Mouse (Mus musculus): ENCODE data around the gene Gm8994.
"Not testable (repeated sequence)": the region's sequence is repeated elsewhere in the genome, so short reads cannot be mapped to it uniquely, and the experiment has no call there.

The Gm8994 gene

DNA sequence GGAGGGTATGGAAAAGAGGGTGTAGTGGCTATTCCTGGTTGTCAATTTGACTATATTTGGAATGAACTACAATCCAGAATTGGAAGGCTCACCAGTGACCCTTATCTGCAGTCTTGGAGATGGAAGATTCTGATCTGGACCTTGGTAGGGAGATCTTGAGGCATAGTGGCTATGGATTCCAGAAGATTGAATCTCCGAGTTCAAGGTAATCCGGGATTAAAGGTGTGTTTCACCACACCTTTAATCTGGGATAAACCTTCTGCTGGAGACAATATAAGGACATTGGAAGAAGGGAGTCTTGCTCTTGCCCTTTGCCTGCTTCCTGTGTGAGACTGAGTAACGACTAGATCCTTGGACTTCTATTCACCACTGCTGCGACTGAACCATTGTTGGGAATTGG, at the start of gene Gm8994:
Gene Gm8994 (plus strand): TSS at position 301 of the 400 bp plus-strand sequence.
- not testable (repeated sequence) for DNase-seq (ENCODE audit: low read depth)

DNA sequence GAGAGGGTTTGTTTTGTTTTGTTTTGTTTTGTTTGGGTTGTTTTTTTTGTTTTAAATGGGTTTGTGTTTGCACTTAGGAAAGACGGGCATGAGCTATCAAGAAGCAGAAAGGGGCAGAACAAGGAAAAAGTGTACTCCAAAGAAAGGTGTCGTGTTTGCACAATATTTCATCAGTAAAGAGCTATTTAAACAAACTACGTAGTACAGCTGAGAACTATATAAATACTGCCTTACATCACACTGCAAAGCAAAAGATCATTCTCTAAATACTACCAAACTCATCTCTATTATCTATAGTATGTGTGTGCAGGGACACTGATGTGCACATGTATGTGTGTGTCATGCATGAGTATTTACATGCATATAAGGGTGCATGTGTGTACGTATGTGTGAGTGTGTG, 49.7 kb upstream of the Gm8994 start:
- no peak for DNase-seq (ENCODE audit: low read depth)

DNA sequence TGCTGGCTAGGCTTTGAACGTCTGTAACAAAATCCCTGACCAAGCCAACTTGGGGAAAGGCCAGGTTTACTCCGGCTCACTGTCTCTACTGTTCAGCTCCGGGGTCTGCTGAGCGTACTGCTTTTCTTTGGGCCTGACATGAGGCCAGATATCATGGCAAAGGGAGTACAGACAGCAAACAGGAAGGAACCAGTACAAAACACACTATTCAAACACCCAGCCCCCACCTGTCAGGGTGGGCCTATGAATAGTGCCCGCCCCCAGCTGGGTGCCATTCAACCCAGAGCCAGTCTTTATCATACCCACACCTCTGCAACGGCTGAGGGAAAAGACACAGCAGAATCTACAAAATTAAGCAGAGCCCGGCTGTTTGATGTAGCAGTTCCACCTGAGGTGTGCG, 42.8 kb upstream of the Gm8994 start:
- DNase-seq (ENCODE audit: low read depth): no peak

DNA sequence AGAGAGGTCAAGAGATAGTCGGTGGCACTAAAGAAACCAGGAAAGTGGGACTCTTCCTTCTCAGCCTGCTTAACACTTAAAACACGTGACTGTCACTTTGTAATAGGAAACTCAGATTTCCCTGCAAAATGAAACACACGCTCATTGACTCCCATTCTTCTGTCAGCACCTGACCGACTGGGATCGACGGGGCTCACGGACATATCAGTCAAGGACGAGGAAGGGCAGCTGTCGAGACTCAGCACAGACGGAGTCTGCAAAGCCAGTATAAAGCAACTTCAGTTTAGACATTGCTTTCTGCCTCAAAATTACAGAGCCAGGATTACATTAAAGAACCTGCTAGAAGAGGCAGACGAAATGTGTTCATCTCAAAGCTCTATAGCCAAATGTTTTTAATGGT, 41.2 kb upstream of the Gm8994 start:
- DNase-seq (ENCODE audit: low read depth): no peak

DNA sequence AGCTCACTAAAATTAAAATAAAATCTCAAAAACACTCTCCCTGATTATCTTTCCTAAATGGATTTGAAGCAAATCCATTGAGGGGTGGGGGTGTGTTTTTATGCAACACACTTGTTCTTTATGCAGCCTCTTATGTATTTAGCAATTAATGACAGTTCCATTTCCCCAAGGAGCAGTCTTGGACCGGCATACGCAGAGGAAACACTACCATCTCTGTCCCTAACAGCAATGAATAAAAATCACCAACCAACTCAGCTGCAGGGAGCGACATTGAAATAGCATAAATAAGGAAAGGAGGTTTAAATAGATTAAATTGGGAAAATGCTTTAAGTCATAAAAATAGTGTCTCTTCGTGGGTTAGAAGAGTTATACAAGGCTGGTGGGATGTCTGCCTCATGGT, 40.8 kb upstream of the Gm8994 start:
- DNase-seq (ENCODE audit: low read depth): no peak

DNA sequence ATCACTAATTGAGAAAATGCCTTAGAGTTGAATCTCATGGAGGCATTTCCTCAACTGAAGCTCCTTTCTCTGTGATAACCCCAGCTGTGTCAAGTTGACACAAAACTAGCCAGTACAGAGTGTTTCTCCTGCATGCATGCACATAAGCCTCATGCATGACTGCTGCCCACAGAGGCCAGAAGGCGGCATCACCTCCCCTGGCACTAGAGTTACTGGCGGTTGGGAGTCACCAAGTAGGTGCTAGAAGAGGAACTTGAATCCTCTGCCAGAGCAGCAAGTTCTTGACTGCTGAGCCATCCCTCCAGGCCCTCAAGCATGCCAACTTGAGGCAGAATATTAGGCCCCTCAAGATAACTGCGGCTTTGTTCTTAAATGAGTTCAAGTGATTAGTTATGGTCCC, 35.9 kb upstream of the Gm8994 start:
- DNase-seq (ENCODE audit: low read depth): no peak

DNA sequence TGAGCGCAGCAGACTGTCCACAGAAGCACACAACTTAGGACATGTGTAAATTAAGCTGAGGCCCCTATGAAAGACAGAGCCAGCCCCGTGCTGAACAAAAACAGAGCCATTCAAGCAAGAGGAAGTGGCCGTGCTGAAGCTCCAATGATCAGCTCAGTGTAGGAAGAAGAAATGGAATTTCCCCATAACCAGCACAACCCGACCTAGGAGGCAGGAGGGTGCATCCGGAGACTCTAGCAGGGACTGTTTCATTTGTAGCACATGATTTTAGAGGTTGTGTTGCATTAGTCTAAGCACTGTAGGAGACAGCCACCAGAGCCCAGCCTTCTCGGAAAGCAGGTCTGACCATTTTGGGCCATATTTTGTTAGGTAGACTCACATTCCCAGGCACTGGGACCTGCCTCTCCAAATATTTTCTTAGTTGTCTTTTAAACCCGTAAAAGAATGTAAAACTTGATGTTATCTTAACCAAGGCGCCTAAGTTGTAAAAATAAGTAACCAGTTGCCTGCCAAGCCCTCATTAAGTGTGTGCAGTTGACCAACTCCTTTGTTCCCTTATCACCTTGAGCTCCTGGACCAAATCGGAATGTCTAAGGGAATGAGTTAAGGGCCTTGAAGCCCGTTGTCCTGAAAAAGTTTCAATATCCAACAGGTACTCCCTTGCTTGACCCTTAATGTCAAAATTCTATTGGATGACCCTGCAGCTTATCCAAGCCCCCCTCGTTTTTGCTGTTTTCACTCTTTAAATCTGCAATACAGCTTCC, 35.2 kb upstream of the Gm8994 start:
- DNase-seq (ENCODE audit: low read depth): no peak

DNA sequence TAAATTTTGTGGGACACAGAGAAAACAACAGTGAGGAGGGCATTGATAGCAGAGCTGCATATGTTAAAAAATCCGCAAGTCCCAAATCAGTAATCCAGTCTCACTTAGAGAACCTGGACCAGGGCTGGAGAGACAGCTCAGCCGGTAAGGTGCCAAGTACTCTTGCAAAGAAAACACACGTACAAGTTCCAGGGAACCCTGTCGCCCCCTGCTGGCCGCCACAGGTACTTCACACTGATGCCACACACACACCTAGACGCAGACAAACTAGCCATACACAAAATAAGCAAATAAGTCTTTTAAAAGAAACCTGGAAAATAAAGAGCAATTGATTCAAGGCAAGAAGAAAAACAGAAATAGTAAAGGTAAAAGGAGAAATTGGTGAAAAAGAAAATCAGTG, 33.6 kb upstream of the Gm8994 start:
- DNase-seq (ENCODE audit: low read depth): no peak

DNA sequence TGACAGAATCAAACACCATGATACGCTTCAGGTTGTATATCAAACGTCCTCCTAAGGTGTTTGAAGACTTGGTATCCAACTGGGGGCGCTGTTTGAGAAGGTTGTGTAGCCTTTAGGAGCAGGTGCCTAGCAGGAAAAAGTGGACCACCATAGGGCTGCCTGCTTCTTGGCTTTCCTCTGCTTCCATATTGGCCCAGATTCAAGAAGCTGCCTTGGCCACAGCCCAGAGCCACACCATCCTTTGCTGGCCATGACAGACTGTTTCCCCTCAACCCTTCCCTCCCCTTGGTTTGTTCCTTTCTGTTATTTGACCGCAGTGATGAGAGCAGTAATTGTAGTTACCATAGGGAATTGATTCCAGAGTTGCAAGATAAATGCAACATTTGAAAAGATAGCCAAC, 31.5 kb upstream of the Gm8994 start:
- no peak for DNase-seq (ENCODE audit: low read depth)

DNA sequence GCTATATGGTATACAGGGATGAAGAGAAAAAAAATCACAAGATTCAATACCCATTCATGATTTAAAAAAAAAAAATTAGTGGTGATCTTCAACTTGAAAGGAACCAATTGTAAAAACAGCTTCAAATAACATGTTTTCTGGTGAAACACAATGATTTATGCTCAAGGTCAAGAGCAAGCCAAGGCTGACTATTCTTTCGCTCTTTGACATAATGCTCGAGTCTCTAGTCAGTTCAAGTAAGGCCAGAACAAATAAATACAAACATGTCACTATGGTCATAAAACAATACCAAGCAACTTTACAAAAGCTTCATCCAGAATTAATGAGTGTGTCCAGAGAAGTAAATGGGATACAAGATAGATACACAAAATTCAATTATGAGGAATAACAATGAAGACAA, 31.1 kb upstream of the Gm8994 start:
- no peak for DNase-seq (ENCODE audit: low read depth)

DNA sequence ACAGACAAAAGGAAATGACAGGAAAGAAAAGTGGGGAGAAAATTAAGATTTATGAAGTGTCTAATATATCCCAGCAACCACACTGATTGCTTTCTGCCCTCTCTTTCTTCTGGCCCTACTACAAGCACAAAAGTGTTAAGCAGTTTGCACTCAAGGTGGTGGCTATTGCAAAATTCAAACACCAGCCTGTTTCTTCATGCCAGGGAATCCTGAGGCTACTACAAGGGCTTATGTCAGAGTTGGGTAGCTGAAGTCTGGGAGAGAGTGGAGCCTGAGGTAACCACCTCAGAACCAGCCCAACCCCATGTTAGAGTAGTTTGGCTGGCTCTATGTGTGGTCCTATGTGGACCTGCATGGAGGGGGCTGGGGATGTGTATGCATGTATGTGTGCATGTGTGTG, 23.8 kb upstream of the Gm8994 start:
- DNase-seq (ENCODE audit: low read depth): no peak

DNA sequence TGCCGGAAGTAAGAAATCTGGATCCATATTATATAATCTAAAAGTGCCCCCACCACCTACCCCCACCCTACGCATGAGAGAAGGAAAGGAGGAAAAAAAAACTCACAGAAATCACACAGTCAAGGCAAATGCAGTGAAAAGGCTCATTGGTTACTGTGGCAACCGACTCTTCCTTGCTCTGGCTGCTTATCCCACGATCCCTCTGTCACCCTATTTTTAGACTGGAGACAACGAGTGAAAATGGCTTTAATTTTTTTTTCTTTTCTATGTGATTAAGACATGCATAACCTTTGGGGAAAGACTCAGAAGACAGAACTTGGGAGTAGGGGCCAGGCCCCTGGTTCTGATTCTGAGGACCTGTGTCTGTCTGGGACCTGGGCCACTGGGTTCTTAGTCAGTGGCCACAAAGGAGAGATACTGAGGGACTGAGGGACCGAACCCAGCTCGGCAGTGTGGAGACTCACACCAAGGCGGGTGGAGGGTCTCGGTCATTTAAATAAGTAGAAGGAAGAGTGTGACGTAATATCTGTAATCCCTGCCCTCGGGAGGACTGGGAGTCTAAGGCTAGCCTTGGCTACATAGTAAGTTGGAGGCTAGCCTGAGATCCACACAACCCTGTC, 22.9 kb upstream of the Gm8994 start:
- DNase-seq (ENCODE audit: low read depth): no peak

DNA sequence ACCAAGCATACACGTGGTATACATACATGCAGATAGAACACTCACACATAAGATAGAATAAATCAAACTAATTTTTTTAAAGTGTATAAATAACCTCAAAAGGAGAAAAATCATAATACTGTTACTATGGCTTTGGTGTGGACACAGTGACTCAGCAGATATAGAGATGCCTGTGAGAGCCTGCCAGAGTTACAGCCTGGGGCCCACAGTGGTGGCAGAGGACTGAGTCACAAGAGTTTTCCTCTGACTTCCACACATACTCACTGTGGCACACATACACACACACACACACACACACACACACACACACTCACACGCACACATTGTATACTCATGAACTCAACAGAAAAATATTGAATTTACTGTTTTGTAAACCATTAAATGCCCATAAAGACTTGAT, 17.9 kb upstream of the Gm8994 start:
- no peak for DNase-seq (ENCODE audit: low read depth)

DNA sequence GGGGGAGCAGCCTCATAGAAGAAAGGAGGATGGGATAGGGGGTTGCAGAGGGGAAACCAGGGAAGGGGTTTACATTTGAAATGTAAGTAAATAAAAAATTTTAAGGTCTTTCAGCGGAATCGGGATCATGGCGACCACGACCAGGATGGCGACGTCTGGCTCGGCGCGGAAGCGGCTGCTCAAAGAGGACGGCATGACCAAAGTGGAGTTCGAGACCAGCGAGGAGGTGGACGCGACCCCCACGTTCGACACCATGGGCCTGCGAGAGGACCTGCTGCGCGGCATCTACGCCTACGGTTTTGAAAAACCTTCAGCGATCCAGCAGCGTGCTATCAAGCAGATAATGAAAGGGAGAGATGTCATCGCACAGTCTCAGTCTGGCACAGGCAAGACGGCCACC, 1.1 kb downstream of the Gm8994 start:
- DNase-seq (ENCODE audit: low read depth): not testable (repeated sequence)

DNA sequence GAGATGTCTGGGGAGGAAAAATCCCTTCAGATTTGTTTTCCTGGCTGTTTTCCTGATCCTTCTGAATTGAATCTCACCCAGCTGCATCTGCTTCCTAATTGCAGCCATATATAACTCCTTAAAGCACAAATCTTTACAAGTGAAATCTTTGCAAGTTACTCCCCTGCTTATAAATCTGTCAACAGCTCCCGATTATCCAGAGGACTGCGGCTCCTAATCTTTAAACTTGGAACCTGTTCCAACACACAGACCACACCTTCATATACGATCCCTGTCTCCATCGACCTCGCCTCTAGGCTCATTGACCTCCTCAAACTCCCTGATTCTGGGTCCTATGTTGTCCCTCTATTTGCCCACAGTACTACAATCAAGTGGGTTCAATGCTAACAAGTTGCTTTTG, 13.3 kb downstream of the Gm8994 start:
- DNase-seq (ENCODE audit: low read depth): no peak

DNA sequence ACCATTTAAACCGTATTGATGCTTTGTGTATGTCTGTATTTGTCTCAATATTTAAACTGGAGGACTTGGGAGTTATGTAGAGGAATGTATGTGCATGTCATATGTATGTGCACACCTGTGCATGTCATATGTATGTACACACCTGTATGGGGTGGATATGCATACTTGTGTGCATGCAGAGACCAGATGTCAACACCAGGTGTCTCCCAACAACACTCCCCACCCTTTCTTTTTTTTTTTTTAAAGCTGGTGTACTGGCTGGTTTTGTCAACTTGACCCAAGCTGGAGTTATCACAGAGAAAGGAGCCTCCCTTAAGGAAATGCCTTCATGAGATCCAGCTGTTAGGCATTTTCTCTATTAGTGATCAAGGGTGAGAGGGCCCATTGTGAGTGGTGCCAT, 13.8 kb downstream of the Gm8994 start:
- no peak for DNase-seq (ENCODE audit: low read depth)

DNA sequence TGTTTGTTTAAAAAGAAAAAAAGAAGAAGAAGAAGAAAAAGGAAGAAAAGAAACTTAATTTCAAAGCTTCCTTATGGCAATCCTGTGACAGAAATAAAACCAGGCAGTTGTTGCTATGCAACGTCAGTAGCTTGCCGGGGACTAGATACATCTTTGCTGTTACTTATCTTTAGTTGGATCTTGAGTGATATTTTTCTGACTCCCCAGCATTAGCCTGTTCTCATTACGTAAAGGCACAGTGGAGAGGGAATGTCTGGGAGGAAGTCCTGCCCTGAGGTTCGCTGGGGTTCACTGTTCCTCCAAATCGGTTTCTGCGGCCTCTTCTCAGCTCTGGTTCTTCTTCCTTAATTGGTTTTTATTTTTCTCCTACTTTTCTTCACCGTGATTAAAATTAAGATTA, 16.5 kb downstream of the Gm8994 start:
- no peak for DNase-seq (ENCODE audit: low read depth)

DNA sequence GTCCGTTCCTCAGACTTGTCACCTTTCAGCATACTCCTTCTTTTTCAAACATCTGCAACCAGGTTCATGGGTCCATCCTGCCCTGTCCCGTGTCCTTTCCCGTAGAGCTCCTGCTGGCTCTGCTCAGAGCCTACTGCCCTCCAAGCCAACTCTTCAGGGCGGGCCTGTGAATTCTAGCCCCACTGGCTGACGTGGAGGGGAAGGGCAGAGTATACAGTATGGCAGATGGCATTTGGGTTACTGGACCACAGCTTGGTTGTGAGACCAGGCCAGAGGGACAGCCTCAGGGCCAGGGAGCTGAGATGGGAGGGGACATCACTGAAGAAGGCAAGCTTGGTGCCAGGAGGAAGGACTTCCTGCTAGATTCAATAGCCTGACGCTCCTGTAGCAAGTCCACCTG, 17.7 kb downstream of the Gm8994 start:
- no peak for DNase-seq (ENCODE audit: low read depth)

DNA sequence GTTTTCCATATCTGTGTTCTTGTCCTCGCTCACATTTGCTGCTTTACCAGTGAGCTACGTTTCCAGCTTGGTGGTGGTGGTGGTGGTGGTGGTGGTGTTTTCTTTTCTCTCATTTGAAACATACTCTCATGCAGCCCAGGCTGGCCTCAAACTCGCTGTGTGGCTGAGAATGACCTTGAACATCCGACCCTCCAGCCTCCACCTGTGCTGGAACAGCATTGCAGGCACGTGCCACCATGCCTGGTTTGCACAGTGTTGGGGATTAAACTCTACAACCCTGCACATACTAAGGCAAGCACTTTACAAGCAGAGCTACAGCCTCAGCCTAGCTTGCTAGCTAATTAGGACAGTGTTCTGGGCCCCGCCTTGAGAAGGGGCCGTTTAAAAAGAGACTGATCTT, 18.3 kb downstream of the Gm8994 start:
- DNase-seq (ENCODE audit: low read depth): no peak

DNA sequence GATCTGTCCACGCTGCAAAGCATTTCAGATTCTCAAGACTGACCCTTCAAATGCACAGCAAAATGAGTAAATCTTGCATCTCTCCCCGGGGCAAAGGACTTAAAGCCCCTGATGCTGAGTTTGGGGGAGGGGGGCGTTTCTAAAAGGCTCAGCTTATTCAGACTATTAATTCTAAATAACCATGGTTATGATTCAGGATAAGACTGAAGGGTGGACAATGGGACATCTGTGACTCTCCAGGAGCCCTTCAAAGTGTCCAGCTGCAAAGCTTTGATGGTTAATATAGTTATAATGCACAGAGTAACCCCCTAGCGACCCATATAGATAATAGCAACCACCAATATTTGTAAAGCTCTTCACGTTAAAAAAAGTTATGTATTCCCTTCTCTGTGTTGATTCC, 19.7 kb downstream of the Gm8994 start:
- DNase-seq (ENCODE audit: low read depth): no peak

DNA sequence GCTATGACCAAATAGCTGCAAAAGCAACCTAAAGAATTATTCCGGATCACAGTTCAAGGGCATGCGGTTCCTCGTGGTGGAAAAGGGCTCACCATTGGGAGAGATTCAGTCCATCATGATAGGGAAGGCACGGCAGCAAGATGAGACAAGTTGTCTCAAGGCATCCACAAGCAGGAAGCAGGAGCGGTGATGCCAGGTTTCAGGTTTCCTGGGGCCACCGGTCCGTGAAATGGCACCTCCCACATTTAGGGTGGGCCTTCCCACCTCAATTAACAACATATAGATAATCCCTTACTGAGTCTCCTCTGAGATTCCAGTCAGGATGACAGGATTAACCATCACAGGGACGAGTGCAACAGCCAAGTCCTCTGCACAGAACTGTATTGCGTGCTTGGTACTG, 20.3 kb downstream of the Gm8994 start:
- no peak for DNase-seq (ENCODE audit: low read depth)

DNA sequence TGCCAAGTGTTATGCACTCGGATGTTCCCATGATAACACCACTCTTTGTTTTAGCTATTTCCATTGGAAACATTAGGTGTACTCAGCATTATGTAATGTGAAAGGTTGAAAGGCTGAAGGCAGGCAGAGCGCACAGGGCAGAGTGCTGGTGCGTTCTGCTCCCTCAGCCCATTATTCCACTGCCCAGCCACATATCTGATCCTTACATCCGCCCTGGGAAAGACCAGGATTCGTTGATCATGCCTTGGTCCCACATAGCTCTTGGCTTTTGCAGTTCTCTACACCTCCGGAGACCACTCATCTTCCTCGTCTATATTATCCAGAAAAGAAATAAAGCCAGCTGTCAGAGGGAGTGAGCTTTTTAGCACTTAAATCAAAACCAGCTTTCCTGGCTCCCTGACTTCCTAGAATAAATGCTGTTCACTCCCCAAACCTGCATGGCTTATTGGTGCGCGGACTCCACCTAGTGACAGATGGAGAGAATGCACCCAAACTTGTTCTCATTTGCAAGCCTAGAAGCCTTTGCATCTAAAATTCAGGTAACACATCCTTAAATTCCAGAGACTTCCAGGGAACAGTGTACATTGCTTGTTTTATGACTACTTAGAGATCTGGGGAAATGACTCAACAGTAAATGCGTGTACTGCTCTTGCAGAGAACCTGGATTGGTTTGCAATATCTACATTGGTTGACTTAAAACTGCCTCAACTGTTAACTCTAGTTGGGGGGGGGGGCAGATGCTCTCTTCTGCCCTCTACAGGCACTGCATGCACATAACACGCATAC, 26.3 kb downstream of the Gm8994 start:
- DNase-seq (ENCODE audit: low read depth): peak; percentile 43

DNA sequence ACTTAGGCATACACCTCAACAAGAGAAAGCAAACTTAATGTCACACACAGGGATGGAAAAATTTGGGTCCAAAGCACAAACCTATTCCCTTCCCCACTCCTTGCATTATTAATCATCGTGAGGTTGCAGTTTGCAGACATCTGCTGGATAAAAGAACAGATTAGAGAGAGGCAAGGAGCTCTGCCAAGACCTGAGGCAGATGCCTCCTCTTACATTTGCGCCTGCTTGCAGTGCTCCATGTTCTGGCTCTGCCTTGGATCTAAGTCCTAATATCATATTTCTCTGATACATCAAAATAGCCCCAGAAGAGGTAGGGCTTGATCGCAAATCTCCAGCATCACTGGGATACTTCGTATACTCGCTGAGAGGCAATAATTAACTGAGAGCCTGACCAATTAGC, 31.1 kb downstream of the Gm8994 start:
- DNase-seq (ENCODE audit: low read depth): no peak

All from c-Kit-positive CD71-negative TER-119-negative erythroid progenitor cells, embryonic 14.5 days (primary cell).